Mouse (Mus musculus) bone marrow, adult 2 months (tissue): ENCODE measurements around the gene Smc4.

ENCODE experiments used
- CTCF ChIP-seq: fragments of 200-500 bp; IDR thresholded peaks from 2 replicates; pipeline ENCODE4 v1.5.1; 2011; ENCODE audit warnings: low read length, control low read depth; ENCODE audit not compliant: control insufficient read depth, insufficient read depth
- POLR2A ChIP-seq: fragments of 200-500 bp; IDR thresholded peaks from 2 replicates; pipeline ENCODE4 v1.6.1; 2011; ENCODE audit warnings: low read depth, mild to moderate bottlenecking, control low read depth, low read length, borderline replicate concordance; ENCODE audit not compliant: control insufficient read depth

DNA sequence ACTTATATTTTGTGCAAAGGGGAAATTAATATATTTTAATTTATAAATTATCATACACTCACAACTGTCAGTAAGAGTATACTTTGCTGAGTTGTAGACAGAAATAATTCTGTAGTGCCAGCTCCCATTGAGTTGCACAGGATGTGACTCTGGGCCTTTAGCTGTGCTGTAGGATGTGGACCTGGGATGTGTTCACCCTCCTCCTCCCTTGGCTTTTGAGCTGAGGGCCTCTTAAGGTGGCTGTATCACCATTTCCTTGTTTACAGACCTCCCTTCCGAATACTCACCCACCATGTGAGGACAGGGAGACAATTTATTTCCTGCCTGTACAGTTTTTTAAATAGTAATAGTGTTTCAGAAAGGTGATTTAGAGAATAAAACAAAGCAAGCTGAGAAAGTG lies 31.0 kb upstream of the Smc4 start:
- TF ChIP-seq CTCF (no peak), POLR2A (no peak)
